Mouse (Mus musculus): Measurements from ENCODE around the gene Aqp12. TPM values are rescaled to one million over a fixed set of nuclear protein-coding genes. Genes with fewer than 3 reads are reported as not detected.
"Not testable (repeated sequence)": the region's sequence is repeated elsewhere in the genome, so short reads cannot be mapped to it uniquely, and the experiment has no call there.

The Aqp12 gene
- not detected in 2 replicates for polyA plus RNA-seq (2015; fragmentation: Nextera tagmentation; extraction: Ambion mirVana)

GRCm38 (mm10) chr1:93006061-93006460, at the start of gene Aqp12:
Aqp12 (plus strand) TSS chr1:93006334.
- ATAC-seq (ENCODE audit: borderline replicate concordance, extremely low read depth, low FRiP score, low TSS enrichment) = no peak
- WGBS = 56% methylated on average over 7 of the region's 7 CpGs
- Histone ChIP-seq H3K4me1 (no peaks in the 10 kb centered on the region), H3K36me3 (no peaks in the 10 kb centered on the region), H3K4me2 (no peak within 1 kb of the TSS), H3K4me3 (no peak within 1 kb of the TSS), H3K9ac (no peak within 1 kb of the TSS), H3K27me3 (no peaks in the 10 kb centered on the region), H3K9me3 (no peaks in the 10 kb centered on the region), H3K27ac (no peak within 1 kb of the TSS)

- WGBS = 2% methylated on average over 11 of the region's 11 CpGs
- not testable (repeated sequence) for H3K9me3 ChIP-seq; H3K4me1 ChIP-seq; ATAC-seq (ENCODE audit: borderline replicate concordance, extremely low read depth, low FRiP score, low TSS enrichment); H3K27ac ChIP-seq; H3K9ac ChIP-seq; H3K36me3 ChIP-seq; H3K27me3 ChIP-seq
- Histone ChIP-seq H3K4me2 (peak overlapping the region; percentile 49), H3K4me3 (peak overlapping the region; percentile 23)
These were observed 49.4 kb upstream of the Aqp12 start for GRCm38 (mm10) chr1:92956571-92957335.

- Histone ChIP-seq H3K4me2 (no peak overlapping the region), H3K4me1 (no peaks in the 10 kb centered on the region), H3K27ac (no peak overlapping the region), H3K36me3 (no peaks in the 10 kb centered on the region), H3K27me3 (no peaks in the 10 kb centered on the region), H3K4me3 (no peak overlapping the region), H3K9me3 (no peaks in the 10 kb centered on the region), H3K9ac (no peak overlapping the region)
- WGBS = 56% methylated on average over 1 of the region's 1 CpGs
- ATAC-seq (ENCODE audit: borderline replicate concordance, extremely low read depth, low FRiP score, low TSS enrichment) = no peak
These were observed 47.1 kb upstream of the Aqp12 start for GRCm38 (mm10) chr1:92958999-92959398.

- not testable (repeated sequence) for H3K36me3 ChIP-seq, H3K27ac ChIP-seq
- WGBS = 85% methylated on average over 6 of the region's 6 CpGs
These were observed 35.3 kb upstream of the Aqp12 start for GRCm38 (mm10) chr1:92970791-92971190.

GRCm38 (mm10) chr1:92971879-92972795, 34.0 kb upstream of the Aqp12 start:
- Histone ChIP-seq H3K36me3 (no peaks in the 10 kb centered on the region), H3K9me3 (no peaks in the 10 kb centered on the region), H3K9ac (no peak overlapping the region), H3K4me2 (no peak overlapping the region), H3K27ac (no peak overlapping the region), H3K4me1 (peaks cover 15% of the 10 kb centered on the region), H3K4me3 (no peak overlapping the region), H3K27me3 (no peaks in the 10 kb centered on the region)
- WGBS = 78% methylated on average over 7 of the region's 7 CpGs
- ATAC-seq (ENCODE audit: borderline replicate concordance, extremely low read depth, low FRiP score, low TSS enrichment) = no peak

More at GRCm38 (mm10) chr1:92970791-92971190, 35.3 kb upstream of the Aqp12 start:
- not testable (repeated sequence) for H3K4me1 ChIP-seq; ATAC-seq (ENCODE audit: borderline replicate concordance, extremely low read depth, low FRiP score, low TSS enrichment); H3K27me3 ChIP-seq; H3K9me3 ChIP-seq; H3K4me2 ChIP-seq; H3K4me3 ChIP-seq; H3K9ac ChIP-seq

- H3K36me3 ChIP-seq = no peaks in the 10 kb centered on the region
- H3K4me3 ChIP-seq = no peak overlapping the region
- H3K9ac ChIP-seq = no peak overlapping the region
- peaks cover 15% of the 10 kb centered on the region for H3K4me1 ChIP-seq
- H3K9me3 ChIP-seq = no peaks in the 10 kb centered on the region
- no peak for ATAC-seq (ENCODE audit: borderline replicate concordance, extremely low read depth, low FRiP score, low TSS enrichment)
- H3K27ac ChIP-seq = no peak overlapping the region
- no peaks in the 10 kb centered on the region; the same call in 1 of the 2 replicates for H3K27me3 ChIP-seq
- 25% methylated on average over 1 of the region's 1 CpGs for WGBS
- no peak overlapping the region for H3K4me2 ChIP-seq
These were observed 33.3 kb upstream of the Aqp12 start for GRCm38 (mm10) chr1:92972854-92973253.

- H3K27ac ChIP-seq = no peak overlapping the region
- peak; percentile 56; the same call in 1 of the 2 replicates for ATAC-seq (ENCODE audit: borderline replicate concordance, extremely low read depth, low FRiP score, low TSS enrichment)
- no peaks in the 10 kb centered on the region for H3K9me3 ChIP-seq
- peaks cover 30% of the 10 kb centered on the region for H3K4me1 ChIP-seq
- no peak overlapping the region for H3K4me2 ChIP-seq
- WGBS = 11% methylated on average over 6 of the region's 6 CpGs
- no peaks in the 10 kb centered on the region for H3K36me3 ChIP-seq
- no peak overlapping the region for H3K9ac ChIP-seq
- H3K4me3 ChIP-seq = no peak overlapping the region
- H3K27me3 ChIP-seq = no peaks in the 10 kb centered on the region; the same call in 1 of the 2 replicates
These were observed 30.0 kb upstream of the Aqp12 start for GRCm38 (mm10) chr1:92976141-92976566.

- H3K36me3 ChIP-seq = no peaks in the 10 kb centered on the region
- no peak overlapping the region for H3K4me3 ChIP-seq
- H3K4me2 ChIP-seq = 0 out of 2 replicates have a peak overlapping the region, but pooled peaks have one; percentile 19
- no peak overlapping the region for H3K27ac ChIP-seq
- no peak overlapping the region for H3K9ac ChIP-seq
- WGBS = 25% methylated on average over 7 of the region's 7 CpGs
- no peaks in the 10 kb centered on the region for H3K9me3 ChIP-seq
- H3K4me1 ChIP-seq = peaks cover 30% of the 10 kb centered on the region
- H3K27me3 ChIP-seq = no peaks in the 10 kb centered on the region; the same call in 1 of the 2 replicates
- no peak for ATAC-seq (ENCODE audit: borderline replicate concordance, extremely low read depth, low FRiP score, low TSS enrichment)
These were observed 27.5 kb upstream of the Aqp12 start for GRCm38 (mm10) chr1:92978645-92979044.

GRCm38 (mm10) chr1:92979073-92979602, 27.0 kb upstream of the Aqp12 start:
- WGBS = 11% methylated on average over 11 of the region's 11 CpGs
- peak; percentile 33; the same call in 1 of the 2 replicates for ATAC-seq (ENCODE audit: borderline replicate concordance, extremely low read depth, low FRiP score, low TSS enrichment)

GRCm38 (mm10) chr1:92981056-92981845, 24.9 kb upstream of the Aqp12 start:
- ATAC-seq (ENCODE audit: borderline replicate concordance, extremely low read depth, low FRiP score, low TSS enrichment) = no peak
- H3K27me3 ChIP-seq = no peaks in the 10 kb centered on the region; the same call in 1 of the 2 replicates
- H3K4me3 ChIP-seq = no peak overlapping the region
- no peak overlapping the region for H3K9ac ChIP-seq
- H3K27ac ChIP-seq = no peak overlapping the region
- H3K4me2 ChIP-seq = no peak overlapping the region
- H3K9me3 ChIP-seq = no peaks in the 10 kb centered on the region
- WGBS = 74% methylated on average over 7 of the region's 7 CpGs
- H3K4me1 ChIP-seq = peaks cover 19% of the 10 kb centered on the region
- H3K36me3 ChIP-seq = no peaks in the 10 kb centered on the region

More at GRCm38 (mm10) chr1:92979073-92979602, 27.0 kb upstream of the Aqp12 start:
- Histone ChIP-seq H3K9ac (no peak overlapping the region), H3K4me2 (0 out of 2 replicates have a peak overlapping the region, but pooled peaks have one; percentile 19), H3K9me3 (no peaks in the 10 kb centered on the region), H3K27ac (no peak overlapping the region), H3K4me3 (no peak overlapping the region), H3K27me3 (no peaks in the 10 kb centered on the region; the same call in 1 of the 2 replicates), H3K4me1 (peaks cover 30% of the 10 kb centered on the region), H3K36me3 (no peaks in the 10 kb centered on the region)

All from lung, embryonic 15.5 days (tissue).